Mouse (Mus musculus) ES-Bruce4 (cell line): ENCODE data around the gene Foxp1.

Source experiments
- CTCF ChIP-seq: IDR thresholded peaks from one replicate; pipeline ENCODE4 v1.8.1; 2011; ENCODE audit warnings: low read depth, low read length
- EP300 ChIP-seq: IDR thresholded peaks from 2 replicates; pipeline ENCODE4 v1.6.1; 2011; ENCODE audit warnings: low read depth, low read length; ENCODE audit not compliant: insufficient read depth
- POLR2A ChIP-seq: IDR thresholded peaks from one replicate; pipeline ENCODE4 v1.8.1; 2011; ENCODE audit warnings: low read length; ENCODE audit not compliant: insufficient read depth

DNA sequence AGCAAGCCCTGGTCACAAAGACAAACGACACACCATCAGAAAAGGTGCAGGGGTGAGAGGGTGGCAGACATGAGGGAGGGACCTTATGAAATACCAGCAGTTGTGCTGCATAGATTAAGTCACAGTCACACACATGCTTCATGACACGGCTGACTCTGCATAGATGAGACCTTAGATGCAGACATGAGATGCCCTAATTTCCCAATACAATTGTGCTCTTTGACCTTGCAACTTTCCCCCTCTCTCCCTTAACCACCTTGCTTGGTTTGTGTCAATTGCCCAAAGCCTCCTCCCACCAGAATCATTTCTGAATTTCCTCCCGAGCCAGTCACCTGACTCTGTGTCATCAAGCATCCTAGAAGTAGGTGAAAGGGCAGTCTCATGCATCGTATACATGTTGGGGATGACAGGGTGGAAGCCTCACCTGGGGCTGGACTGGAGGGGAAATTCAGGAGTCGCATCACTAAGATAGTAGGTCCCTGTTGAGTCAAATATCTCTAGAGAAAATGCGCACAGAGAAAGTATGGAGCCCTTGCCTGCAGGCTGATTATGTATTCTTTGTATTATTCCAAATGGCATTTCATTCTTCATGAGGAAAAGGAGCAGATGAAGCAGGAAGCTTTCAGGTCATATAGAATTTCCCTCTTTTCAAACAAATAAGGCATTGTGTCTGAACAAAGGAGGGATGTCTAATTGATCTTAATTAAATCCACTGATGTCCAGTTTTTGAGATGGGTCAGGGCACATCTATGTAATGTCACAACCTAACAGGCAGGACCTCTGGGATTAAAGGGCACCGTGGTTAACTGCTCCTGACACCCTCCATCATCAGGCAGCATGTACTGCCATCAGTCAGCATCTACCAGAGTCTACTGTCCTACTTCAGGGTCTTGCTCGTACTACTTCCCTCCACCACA lies 486.8 kb downstream of the Foxp1 start:
- TF ChIP-seq POLR2A = no peak
- TF ChIP-seq CTCF = no peak
- no peak for TF ChIP-seq EP300
